Mouse (Mus musculus) embryonic facial prominence, embryonic 10.5 days (tissue): Measurements from ENCODE around the gene Serpina1f. TPM values are rescaled to one million over a fixed set of nuclear protein-coding genes. Genes with fewer than 3 reads are reported as not detected.

ENCODE experiments used
- DNase-seq: peaks from one replicate; pipeline ENCODE4 v3.0.0-alpha.2; 2017; ENCODE audit warnings: low spot score
- H3K27ac ChIP-seq: fragments of 300-500 bp; sonication (generic); replicated peaks from 2 replicates; pipeline ENCODE4 v1.5.1; 2016; ENCODE audit warnings: mild to moderate bottlenecking
- H3K27me3 ChIP-seq: fragments of 300-500 bp; sonication (generic); replicated peaks from 2 replicates; pipeline ENCODE4 v1.6.1; 2016; ENCODE audit warnings: low read depth, mild to moderate bottlenecking; ENCODE audit not compliant: poor library complexity, severe bottlenecking
- H3K36me3 ChIP-seq: fragments of 300-500 bp; sonication (generic); replicated peaks from 2 replicates; pipeline ENCODE4 v1.6.1; 2016; ENCODE audit warnings: mild to moderate bottlenecking, moderate library complexity
- H3K4me1 ChIP-seq: fragments of 300-500 bp; sonication (generic); 2 replicates; pipeline ENCODE4 v1.6.1; 2016
- H3K4me3 ChIP-seq: fragments of 300-500 bp; sonication (generic); 2 replicates; pipeline ENCODE4 v1.5.1; 2016; ENCODE audit warnings: mild to moderate bottlenecking, moderate library complexity
- H3K9me3 ChIP-seq: fragments of 300-500 bp; sonication (generic); 2 replicates; pipeline ENCODE4 v1.6.1; 2016; ENCODE audit warnings: mild to moderate bottlenecking
- WGBS: fragments of 180-500 bp; shearing (Covaris S2); methylation state at CpG from one replicate; pipeline ENCODE4 v1.1.7; 2016; 5-methylcytosine and 5-hydroxymethylcytosine counted together
- polyA plus RNA-seq: library from polyadenylated mRNA; unstranded; fragments of >200 nt; fragmentation: Nextera tagmentation; extraction: Ambion mirVana; gene quantifications from 2 replicates; pipeline ENCODE4 v1.2.1, GENCODE M21; 2016

The Serpina1f gene
- polyA plus RNA-seq, 1 experiment from 2014 or later: not detected

DNA sequence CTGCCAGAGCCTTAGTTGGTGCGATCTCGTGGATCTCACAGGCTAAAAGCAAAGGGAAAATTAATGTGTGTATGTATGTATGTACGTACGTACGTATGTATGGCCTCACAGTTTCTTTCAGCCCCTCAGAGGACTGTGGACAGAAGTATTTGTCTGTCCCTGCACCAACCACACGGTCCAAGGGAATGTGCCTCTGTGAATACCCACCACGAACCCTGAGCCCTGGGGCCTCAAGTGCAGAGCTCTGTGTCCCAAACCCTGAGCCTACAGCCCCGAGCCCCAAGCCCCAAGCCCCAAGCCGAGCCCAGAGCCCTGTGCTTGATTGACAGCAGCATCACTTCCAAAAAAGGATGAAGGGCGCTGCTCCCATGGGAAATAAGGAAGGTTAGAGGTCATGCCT lies 37.3 kb downstream of the Serpina1f start:
- DNase-seq: no peak
- no peaks in the 10 kb centered on the region for H3K9me3 ChIP-seq
- 82% methylated on average over 10 of the region's 10 CpGs for WGBS
- no peak overlapping the region for H3K27ac ChIP-seq
- no peak overlapping the region for H3K4me3 ChIP-seq
- H3K4me1 ChIP-seq: no peaks in the 10 kb centered on the region
- no peaks in the 10 kb centered on the region for H3K36me3 ChIP-seq
- H3K27me3 ChIP-seq: no peaks in the 10 kb centered on the region

DNA sequence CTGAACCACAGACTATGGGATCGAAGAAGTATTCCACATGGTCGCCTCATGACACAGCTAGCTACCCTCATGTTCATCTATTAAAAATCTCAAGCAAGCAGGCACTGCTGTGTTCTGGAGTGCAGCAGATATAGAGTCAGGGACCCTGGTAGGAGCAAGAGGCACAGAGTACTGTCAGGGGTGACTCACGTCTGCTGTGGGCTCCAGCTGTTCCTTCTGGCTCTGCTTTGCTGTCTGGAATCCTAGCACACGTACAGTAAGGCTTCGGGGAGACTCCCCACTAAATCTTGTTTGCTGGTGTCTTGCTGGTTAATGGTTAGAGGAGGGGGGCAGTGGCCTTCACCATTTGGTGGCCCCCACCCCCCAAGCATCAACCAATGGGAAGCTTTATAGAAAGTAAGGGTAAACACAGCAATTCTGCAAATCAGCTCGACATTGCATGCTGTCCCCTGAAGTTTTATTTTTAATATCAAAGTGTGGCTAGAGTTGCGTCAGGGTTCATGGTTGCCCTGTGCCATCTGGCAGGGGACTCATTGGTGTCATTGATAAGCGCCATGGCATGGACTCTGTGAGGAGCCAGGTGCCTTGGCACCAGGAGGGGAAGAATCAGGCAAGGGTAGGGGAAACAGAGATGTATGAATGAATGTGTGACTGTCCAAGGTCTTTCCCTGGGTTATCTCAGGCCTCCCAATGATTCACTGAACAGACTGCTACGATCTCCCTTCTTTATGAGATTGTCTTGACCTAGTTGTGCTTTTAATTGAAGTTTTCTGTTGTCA lies 38.3 kb downstream of the Serpina1f start, which contains the start of gene Serpina6:
Gene Serpina6, minus strand, starts transcription at position 365 of the 779 bp plus-strand sequence.
- H3K4me1 ChIP-seq: no peaks in the 10 kb centered on the region
- H3K4me3 ChIP-seq: no peak within 1 kb of the TSS
- H3K27ac ChIP-seq: no peak within 1 kb of the TSS
- no peaks in the 10 kb centered on the region for H3K27me3 ChIP-seq
- WGBS: 85% methylated on average over 9 of the region's 9 CpGs
- no peaks in the 10 kb centered on the region for H3K9me3 ChIP-seq
- DNase-seq: no peak
- H3K36me3 ChIP-seq: no peaks in the 10 kb centered on the region

DNA sequence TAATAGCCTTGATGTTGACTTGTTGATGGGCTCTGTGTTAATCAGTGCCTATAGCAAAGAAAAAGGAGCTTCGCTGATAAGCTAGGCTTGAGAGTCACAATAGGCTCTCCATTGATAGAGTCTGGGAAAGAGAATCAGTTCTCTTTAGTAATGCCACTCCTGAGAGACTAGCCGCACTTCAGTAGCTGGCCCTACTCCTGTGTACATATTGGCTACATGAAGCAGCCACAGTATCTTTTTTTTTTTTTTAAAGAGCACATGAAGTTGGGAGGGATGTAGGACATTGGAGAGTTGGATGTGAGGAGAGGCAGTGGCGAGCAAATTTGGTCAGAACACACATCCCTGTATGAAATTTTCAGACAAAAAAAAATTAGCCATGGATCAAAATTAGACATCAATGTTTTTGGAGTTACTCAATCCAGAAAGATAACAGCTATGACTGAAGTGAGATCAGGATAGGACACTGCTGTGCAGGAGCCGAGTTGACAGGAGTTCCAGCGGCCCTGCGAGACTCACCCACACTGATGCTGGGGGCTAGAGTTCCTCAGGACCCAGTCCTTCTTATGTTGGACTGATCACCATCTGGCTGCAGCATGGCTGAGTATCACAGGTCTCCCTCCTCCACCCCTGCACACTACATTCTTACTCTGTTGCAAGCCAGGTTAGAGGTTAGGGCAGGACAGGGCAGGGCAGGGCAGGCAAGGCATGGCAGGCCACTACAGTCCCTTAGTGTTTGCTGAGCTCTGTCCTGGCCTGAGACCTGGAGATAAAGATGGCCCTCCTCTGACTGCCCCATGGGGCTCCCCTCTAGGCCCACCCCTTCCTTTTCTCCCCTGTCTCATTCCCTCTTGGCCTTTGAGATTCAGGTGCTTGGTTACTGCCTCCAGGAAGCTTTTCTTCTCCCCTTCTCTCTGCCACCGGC lies 39.9 kb downstream of the Serpina1f start:
- Histone ChIP-seq H3K9me3 (no peaks in the 10 kb centered on the region), H3K27ac (no peak overlapping the region), H3K36me3 (no peaks in the 10 kb centered on the region), H3K4me1 (no peaks in the 10 kb centered on the region), H3K27me3 (no peaks in the 10 kb centered on the region), H3K4me3 (no peak overlapping the region)
- no peak for DNase-seq
- WGBS: 84% methylated on average over 7 of the region's 7 CpGs

DNA sequence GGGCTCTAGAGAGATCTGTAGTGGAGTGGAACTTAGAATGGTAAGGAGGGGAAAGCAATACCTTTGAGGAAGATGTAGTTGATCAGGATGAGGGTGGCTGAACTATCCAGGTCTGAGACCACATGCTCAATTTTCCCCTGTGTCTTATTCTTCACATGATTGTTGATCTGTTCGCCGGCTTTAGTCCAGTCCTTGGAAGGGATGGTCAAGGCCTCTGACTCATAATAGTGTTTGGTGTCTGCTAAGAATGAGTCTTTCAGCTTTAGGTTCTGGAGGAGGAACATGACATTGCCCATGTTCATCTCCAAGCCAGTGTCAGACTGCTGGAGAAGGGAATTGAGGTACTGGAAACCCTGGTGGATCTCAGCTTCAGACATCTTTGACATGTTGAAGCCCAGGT lies 41.5 kb downstream of the Serpina1f start:
- Histone ChIP-seq H3K27me3 (no peaks in the 10 kb centered on the region), H3K9me3 (no peaks in the 10 kb centered on the region), H3K27ac (no peak overlapping the region), H3K4me3 (no peak overlapping the region), H3K4me1 (no peaks in the 10 kb centered on the region), H3K36me3 (no peaks in the 10 kb centered on the region)
- DNase-seq: no peak
- 88% methylated on average over 2 of the region's 2 CpGs for WGBS

DNA sequence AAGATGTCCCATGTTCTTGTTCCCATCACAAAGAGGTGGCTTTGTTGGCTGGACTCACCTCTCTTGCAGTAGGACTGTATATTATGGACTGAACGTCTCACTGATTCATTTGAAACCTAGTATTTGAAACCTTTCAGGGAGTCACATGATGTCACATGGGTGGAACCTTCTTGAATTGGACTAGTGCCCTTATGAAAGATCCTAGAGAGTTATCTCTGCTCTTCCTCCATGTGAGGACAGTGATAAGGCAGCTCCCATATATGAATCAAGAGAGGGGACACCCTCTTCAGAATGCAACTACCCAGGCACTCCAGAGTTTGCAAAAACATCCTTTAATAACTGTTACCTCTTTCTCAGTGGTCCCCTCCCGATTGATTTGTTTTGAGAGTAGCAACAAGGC lies 49.0 kb downstream of the Serpina1f start:
- WGBS: 66% methylated on average over 2 of the region's 2 CpGs
- no peaks in the 10 kb centered on the region for H3K4me1 ChIP-seq
- H3K27ac ChIP-seq: no peak overlapping the region
- no peak for DNase-seq
- no peak overlapping the region for H3K4me3 ChIP-seq
- no peaks in the 10 kb centered on the region for H3K36me3 ChIP-seq
- H3K27me3 ChIP-seq: no peaks in the 10 kb centered on the region
- no peaks in the 10 kb centered on the region for H3K9me3 ChIP-seq

DNA sequence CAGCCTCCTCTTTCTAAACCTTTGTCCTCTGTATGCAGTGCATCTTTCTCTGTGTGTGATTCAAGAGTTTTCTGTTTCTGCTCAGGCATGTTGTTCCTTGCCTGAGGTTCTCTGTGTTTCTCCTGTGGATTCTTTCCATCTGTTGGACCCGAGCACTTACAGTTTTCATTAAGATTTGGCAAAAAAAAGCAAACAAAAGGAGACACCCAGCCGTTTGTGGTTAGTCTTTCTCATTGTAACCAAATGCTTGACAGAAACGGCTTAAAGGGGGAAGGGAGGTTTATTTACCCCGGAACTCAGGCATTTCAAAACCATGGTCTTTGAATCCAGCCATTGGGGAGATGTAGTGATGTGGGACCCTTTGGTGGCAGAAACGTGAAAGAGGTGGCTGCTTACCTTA lies 50.7 kb downstream of the Serpina1f start:
- Histone ChIP-seq H3K4me3 (no peak overlapping the region), H3K27ac (no peak overlapping the region), H3K36me3 (no peaks in the 10 kb centered on the region), H3K27me3 (no peaks in the 10 kb centered on the region), H3K4me1 (no peaks in the 10 kb centered on the region), H3K9me3 (no peaks in the 10 kb centered on the region)
- DNase-seq: no peak
- 37% methylated on average over 5 of the region's 5 CpGs for WGBS

DNA sequence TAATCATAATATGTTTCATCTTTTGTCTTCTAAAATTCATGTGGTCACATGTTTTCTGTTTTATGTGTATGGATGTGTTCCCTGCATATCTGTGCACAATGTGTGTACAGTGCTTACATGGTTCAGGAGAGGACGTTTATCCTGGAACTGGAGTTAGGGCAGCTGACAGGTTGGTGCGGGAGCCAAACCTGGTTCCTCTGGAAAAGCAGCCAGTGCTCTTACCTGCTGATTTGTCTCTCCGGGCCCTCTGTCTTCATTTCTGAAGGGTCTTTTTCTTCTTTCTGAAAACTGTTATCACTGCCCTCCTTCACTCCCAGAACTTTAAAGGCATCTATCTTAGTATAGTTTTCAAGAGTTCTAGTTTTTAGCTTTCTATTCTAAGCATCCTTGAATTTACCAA lies 51.5 kb downstream of the Serpina1f start:
- no peaks in the 10 kb centered on the region for H3K9me3 ChIP-seq
- no peak overlapping the region for H3K27ac ChIP-seq
- no peak overlapping the region for H3K4me3 ChIP-seq
- H3K4me1 ChIP-seq: no peaks in the 10 kb centered on the region
- H3K27me3 ChIP-seq: no peaks in the 10 kb centered on the region
- DNase-seq: no peak
- no peaks in the 10 kb centered on the region for H3K36me3 ChIP-seq
- WGBS: 81% methylated on average over 3 of the region's 3 CpGs

DNA sequence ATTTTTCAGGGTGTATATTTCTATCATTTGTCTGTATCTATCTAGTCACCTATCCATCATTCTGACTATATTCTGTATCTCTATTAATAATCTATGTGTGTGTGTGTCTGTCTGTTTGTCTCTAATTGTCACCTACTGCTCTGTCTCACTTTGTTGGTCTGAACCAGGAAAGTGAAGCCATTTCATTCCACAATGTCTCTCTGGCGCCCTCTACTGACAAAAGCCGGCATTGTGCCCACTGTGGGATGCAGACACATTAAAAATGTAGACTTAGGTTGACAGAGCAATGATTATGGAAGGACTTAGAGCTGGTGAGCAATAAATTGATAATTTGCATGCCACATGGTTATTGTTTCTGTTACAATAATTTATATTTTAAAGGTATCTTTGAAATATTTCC lies 52.0 kb downstream of the Serpina1f start:
- Histone ChIP-seq H3K36me3 (no peaks in the 10 kb centered on the region), H3K4me1 (no peaks in the 10 kb centered on the region), H3K4me3 (no peak overlapping the region), H3K9me3 (no peaks in the 10 kb centered on the region), H3K27me3 (no peaks in the 10 kb centered on the region), H3K27ac (no peak overlapping the region)
- under 1% methylated on average over 2 of the region's 2 CpGs for WGBS
- peak; percentile 79 for DNase-seq

Other genes starting within 250 kb of the Serpina1f start
- gene Ifi27l2b, start 238.3 kb downstream of the Serpina1f start, polyA plus RNA-seq: not detected in 2 replicates
- 1.7 and 2.1 TPM in 2 replicates for gene Ppp4r4, start 163.2 kb downstream of the Serpina1f start, polyA plus RNA-seq
- not detected in 2 replicates for gene Serpina10, start 64.1 kb downstream of the Serpina1f start, polyA plus RNA-seq
- gene Serpina6, start 38.3 kb downstream of the Serpina1f start, polyA plus RNA-seq: not detected in 2 replicates
- gene Serpina16, start 19.4 kb downstream of the Serpina1f start, polyA plus RNA-seq: not detected in 2 replicates
- not detected in 2 replicates for gene Serpina1d, start 78.1 kb upstream of the Serpina1f start, polyA plus RNA-seq
- gene Serpina1b, start 134.8 kb upstream of the Serpina1f start, polyA plus RNA-seq: not detected in 2 replicates
- not detected in 2 replicates for gene Serpina1a, start 168.0 kb upstream of the Serpina1f start, polyA plus RNA-seq
- not detected in 2 replicates for gene Serpina1c, start 209.4 kb upstream of the Serpina1f start, polyA plus RNA-seq